Mouse (Mus musculus) G1E-ER4 (cell line): ENCODE data around the gene Sh3bp4. TPM values are rescaled to one million over a fixed set of nuclear protein-coding genes. Genes with fewer than 3 reads are reported as not detected.

ENCODE experiments used
- GATA1 ChIP-seq: IDR thresholded peaks from one replicate; pipeline ENCODE4 v1.8.0; 2012; ENCODE audit warnings: low read length, inconsistent platforms
- polyA plus RNA-seq: library from polyadenylated mRNA; stranded (reverse); fragments of >175 nt; gene quantifications from 2 replicates; pipeline ENCODE4 v1.2.3, GENCODE M21; 2012

Gene Sh3bp4
- polyA plus RNA-seq, 1 experiment: not detected

- no peak for TF ChIP-seq GATA1
Measured at GRCm38 (mm10) chr1:89127163-89127562, 56.9 kb downstream of the Sh3bp4 start.

- no peak for TF ChIP-seq GATA1
Measured at GRCm38 (mm10) chr1:89130429-89130828, 60.2 kb downstream of the Sh3bp4 start.

GRCm38 (mm10) chr1:89131018-89131540 lies 60.9 kb downstream of the Sh3bp4 start:
- TF ChIP-seq GATA1: no peak

GRCm38 (mm10) chr1:89131707-89132106 lies 61.5 kb downstream of the Sh3bp4 start:
- TF ChIP-seq GATA1: no peak

- TF ChIP-seq GATA1: no peak
Measured at GRCm38 (mm10) chr1:89133266-89133665, 63.1 kb downstream of the Sh3bp4 start.

- no peak for TF ChIP-seq GATA1
Measured at GRCm38 (mm10) chr1:89133717-89134116, 63.5 kb downstream of the Sh3bp4 start.

- TF ChIP-seq GATA1: no peak
Measured at GRCm38 (mm10) chr1:89136089-89136811, 66.0 kb downstream of the Sh3bp4 start.

- TF ChIP-seq GATA1: no peak
Measured at GRCm38 (mm10) chr1:89137086-89137816, 67.0 kb downstream of the Sh3bp4 start.

GRCm38 (mm10) chr1:89138316-89138715 lies 68.1 kb downstream of the Sh3bp4 start:
- no peak for TF ChIP-seq GATA1

GRCm38 (mm10) chr1:89140113-89140512 lies 69.9 kb downstream of the Sh3bp4 start:
- TF ChIP-seq GATA1: no peak

GRCm38 (mm10) chr1:89151071-89151470 lies 80.9 kb downstream of the Sh3bp4 start:
- no peak for TF ChIP-seq GATA1

- no peak for TF ChIP-seq GATA1
Measured at GRCm38 (mm10) chr1:89152576-89152975, 82.4 kb downstream of the Sh3bp4 start.

- no peak for TF ChIP-seq GATA1
Measured at GRCm38 (mm10) chr1:89153203-89153602, 83.0 kb downstream of the Sh3bp4 start.

GRCm38 (mm10) chr1:89163483-89163882 lies 93.3 kb downstream of the Sh3bp4 start:
- no peak for TF ChIP-seq GATA1

- no peak for TF ChIP-seq GATA1
Measured at GRCm38 (mm10) chr1:89164281-89164680, 94.1 kb downstream of the Sh3bp4 start.

GRCm38 (mm10) chr1:89164685-89165084 lies 94.5 kb downstream of the Sh3bp4 start:
- TF ChIP-seq GATA1: no peak
